Mouse (Mus musculus) urinary bladder, postnatal 10 days (tissue): ENCODE data around the gene Robo1.

Experiments used
- DNase-seq: peaks from one replicate; pipeline ENCODE4 v3.0.0; 2022; ENCODE audit warnings: low spot score

Gene Robo1

DNA sequence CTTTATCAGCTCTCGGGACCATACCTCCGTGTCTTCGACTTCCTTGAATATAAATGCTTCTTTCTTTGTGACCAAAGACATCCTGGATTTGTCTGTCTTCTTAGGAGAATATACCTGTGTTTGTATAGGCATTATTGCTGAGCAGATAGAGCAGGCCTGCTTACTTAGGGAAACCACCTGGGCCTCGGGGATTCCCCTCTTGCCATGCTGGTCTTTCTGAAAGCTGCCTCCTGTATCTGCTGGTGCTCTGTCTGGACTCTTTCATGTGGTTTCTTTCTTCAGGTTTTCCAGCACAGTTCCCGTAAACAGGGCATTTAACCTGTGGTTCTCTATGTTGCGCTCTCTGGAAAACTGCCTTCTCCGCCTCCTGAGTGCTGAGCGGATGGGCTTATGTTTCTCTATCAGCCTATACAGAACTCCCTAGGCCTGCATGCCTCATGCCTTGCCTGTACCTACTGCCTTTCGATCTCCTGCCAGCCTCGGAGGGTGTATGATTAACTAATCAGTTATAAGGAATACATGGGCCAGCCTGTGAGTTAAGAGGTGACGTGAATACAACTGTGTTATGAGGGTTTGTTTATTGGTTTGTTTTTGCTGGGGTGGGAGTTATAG, 370.9 kb downstream of the Robo1 start:
- no peak for DNase-seq

DNA sequence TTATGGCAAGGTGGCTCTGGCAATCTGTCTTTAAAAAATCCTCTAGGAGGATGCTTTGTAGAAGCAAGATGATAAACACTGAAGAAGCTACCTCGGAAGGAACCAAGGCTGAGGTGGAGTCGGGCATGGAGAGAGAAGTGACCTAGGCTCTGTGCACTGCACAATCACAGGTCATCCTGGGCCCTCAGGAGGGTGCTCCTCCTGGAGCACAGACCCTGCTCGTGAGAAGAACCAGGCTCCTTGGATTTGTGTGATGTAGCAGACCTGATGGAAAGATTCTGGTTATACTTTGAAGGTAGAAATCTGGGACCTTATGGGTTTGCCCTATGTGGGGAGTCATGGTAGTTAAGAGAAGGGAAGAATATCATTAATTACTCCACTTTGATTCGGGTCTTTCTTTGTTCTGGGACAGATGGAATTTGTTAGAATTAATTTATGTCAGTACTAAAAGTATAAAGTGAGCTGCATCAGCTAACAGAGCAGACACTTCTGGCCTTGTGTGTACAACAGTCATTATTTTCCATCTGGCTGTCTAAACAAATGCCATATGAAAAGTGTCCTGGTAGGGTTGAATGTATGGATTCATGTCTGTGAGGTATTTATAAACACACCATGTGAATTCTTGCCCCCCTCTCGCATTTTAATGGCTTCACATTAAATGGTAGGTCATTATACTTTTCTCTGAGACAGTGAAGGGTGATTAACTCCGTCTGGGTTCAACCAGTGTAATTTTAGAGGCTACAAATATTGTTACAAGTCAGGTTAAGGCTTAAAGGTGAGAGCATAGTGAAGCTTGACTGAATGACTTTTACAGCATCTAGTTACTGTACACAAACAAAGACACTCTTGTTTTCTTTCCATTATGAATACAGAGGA, 377.7 kb downstream of the Robo1 start:
- no peak for DNase-seq

DNA sequence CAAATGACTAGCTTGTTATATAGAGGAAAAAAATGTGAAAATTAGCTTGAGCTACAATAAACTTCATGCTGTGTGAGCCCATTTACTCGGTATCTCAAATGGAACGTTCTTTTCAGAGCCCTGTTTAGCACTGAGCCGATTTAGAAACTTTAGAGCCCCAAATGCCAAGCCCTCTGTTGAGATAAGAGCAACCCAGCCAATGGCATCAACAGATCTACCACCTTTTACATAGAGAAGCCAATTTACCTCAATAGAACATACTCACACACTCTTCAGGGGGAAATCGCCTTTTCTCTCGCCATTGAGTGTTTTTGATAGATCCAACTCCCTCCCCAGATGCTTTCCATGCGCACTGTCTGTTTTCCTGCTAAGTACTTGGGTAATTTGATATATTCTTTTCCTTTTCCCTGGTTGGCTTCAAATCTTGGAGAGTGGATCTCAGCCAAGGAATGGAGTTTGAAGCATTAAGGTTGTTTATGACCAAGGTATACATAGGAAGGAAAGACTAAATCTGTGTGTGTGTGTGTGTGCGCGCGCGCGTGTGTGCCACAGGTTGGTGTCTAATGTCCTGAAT, 378.5 kb downstream of the Robo1 start:
- no peak for DNase-seq

DNA sequence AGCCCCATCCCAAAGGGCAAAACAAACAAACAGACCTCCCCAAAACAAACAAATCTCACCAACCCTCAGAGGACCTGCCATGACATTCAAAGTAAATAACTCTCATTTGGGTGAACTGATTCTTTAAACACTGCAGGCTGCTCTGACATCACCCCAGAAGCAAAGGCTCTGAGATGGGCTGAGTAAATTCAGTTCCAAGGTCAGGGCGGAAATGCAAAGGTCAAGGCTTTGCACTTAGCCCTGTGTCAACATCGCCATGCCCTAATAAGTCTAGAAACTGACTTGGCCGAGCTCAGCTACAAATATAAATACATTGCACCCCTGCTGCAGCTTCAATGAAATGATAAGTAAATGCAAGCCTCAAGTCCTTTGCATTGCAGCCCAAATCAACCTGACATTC, 379.5 kb downstream of the Robo1 start:
- DNase-seq = no peak

DNA sequence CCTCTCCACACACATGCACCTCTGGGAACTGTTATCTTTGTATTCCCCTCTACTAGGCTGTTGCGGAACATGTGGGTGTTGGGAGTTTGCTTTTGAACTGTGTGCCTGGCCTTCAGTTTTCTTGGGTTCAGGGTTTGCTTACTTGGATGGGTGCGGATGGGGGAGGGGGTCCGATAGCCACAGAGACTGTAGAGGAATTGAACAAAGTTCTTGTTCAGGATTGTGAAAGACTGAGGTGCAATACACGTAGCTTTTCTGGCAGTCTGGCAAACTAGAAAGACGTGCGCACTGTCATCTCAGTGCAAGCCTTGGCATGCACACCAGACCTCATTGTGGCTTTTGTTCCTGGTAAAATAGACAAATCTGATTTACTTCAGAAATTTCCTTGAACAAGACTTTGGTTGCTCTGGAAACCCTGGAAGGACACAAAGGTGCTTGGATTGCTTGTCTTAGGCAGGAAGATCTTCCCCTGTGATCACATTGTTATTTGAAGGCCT, 380.1 kb downstream of the Robo1 start:
- DNase-seq = no peak

DNA sequence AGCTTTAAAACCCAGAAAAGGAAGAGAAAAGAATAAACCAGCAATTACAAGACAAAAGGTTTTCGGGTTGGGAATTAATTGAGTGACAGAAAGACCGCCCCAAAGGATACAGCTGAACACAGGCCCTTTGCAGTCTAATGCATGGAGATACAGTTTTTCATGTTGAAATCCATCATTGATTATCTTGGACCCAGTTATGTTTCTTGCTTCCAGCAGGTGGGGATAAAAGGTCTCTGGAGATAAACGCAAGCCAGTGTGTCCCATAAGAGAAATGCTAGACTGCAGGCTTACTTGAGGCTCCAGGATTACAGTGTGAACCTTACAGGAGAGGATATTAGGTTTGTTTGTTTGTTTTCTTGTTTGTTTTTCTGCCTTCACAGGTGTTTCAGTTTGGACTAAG, 383.8 kb downstream of the Robo1 start:
- no peak for DNase-seq

DNA sequence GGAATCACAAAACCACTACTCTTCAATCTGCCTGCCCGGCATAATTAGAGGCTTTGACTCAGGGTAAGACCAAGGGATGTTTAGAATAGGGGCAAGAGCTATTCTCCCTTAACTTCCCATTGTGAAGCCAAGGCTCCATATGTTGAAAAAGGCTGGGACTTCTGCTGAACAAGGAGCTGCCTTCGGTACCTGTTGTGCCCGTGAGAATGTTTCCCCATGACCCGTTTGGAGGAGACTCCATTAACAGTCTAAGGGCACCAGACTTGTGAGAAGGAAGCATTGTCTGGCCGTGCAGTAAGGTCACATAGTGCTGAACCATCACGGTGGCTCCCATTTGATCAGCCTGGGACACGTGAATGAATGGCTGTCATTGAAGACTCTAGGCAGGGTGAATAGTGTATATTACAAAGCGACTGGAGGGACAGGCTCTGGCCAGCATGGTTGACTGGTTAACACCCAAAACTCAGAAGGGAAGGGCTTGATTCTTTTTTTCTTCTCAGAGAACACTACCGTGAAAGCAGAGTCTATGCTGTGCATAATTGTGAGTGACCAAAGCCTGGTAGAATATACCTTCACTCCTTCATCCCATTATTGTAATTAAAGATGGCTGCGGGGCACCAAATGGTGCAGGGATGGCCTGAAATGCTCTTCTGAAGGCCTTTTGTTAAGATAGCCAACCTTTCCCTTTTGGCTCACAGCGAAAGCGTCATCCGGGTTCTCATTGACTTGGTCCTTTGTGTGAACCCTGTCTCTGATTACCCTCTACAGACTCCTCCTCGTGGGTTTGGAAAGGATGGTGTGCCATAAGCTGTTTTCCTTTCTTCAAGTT, 385.6 kb downstream of the Robo1 start:
- DNase-seq = no peak

DNA sequence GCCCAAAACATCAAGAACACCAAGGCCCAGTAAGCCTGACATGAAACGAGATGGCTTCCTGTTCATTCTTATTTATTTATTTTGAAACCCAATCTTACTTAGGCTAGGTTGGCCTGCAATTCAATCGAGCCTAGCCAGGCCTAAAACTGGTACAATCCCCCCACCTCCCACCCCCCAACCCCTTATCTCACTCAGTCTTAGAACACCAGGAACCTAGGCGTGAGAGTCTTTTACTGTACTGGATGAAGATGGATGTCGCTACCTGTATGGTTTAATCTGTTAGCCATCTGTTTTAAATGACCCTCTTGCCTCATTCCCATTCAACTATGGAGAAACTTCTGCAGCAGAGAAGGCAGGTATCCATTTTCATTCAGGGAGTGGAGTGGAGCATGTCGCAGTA, 386.7 kb downstream of the Robo1 start:
- no peak for DNase-seq

DNA sequence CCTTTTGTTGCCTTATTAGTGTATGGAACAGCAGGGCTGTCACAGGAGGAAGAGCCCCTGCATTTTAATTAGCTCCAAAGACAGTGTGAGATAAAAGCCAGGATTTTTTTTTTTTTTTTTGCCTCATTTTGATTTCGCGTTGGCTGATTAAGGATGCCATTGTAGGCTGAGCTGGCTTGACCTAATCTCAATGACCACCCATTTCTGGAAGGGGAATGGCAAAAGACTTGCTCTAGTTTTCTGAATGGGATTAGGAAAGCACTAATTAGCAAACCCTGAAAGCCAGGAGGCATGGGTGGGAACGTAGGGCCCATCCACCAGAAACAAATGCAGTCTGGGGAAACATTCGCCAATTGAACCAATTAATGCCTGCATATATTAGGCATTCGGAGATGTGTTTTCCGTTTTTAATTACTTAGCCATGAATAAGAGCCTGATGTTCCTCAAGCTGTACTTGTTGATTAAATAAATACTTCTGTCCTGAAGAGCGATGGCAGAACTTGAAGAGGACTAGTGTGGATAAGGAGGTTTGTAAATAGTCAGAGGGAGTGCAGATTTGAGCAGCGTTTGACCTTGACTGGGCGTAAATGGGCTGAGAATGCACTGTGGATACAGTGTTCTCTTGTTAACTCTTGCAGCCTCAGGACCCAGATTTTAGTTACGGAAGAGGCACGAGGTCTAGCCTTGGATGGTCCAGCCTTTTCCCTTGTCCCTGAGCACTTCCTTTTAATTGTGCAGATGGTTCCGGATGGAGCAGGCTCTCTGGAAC, 391.3 kb downstream of the Robo1 start:
- DNase-seq = no peak

DNA sequence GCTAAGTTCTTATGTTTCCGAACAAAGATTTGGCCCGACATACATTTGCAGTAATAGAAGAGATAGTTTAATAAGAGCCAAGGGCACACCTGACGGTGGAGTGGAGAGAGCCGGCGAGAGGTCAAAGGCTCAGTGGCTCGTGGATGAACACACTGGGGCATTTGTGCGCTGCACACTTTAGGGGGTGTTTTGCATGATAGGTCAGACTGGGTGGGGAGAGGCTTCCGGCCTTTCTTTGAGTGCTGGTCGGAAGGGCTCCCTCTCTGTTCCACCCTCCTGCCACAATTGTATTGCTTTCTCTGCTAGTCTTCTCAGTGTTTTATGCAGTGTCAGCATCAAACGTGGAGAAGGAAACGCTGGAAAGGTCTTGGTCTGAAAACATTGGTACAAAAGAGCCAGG, 392.2 kb downstream of the Robo1 start:
- no peak for DNase-seq

DNA sequence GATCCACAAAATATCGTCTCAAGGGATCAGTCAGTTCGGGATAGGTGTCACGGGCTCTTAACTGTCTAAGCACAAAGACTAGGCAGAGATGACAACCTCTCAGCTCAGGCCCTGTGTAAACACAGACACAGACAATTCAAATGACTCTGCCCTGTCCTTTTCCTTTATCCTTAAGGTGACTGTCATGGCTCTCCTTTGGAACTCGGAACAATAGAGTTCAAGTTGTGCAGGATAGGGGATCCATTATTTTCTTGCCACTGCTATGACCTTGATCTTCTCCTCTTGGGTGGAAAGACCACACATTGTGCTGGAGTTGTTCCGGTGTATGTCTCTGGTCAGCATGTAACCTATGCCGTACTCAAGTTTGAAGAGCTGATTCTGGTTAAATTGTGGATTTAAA, 395.4 kb downstream of the Robo1 start:
- DNase-seq = no peak

DNA sequence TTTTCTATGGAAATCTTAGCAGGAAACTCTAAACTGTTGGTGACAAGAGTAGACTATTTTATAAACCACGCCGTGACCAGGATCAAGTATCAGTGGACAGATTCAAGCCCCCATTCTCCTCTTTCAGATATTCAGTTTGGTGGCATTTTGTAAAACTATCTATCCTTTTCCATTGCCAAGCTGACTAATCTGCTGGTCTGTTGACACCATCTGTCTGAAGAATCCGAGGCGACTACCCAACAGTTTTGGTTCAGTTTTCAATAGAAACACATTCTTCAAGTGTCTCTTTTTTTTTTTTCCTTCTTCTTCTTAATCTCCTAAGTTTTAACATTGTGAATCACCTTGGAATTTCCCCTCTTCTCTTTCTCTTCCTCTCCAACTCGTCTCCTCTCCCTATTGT, 397.7 kb downstream of the Robo1 start:
- DNase-seq = no peak

DNA sequence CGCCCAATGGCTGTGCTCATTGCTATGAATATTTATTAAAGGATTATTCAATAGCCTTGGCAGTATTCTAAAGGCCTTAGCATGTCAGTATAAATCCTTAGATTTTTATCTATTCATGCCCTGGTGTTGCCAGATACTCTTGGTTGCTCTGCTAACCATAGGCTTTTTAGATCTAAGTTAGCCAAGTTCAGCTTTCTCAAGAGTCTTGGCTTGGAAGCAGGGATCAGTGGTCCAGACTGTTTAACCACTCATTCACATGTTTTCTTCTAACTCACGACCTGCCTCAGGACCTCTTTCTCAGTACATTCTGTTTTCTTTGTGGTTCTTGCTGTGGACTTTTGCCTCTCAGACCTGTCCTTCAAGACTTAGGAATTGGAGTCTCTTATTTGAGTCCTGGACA, 400.4 kb downstream of the Robo1 start:
- DNase-seq = no peak

DNA sequence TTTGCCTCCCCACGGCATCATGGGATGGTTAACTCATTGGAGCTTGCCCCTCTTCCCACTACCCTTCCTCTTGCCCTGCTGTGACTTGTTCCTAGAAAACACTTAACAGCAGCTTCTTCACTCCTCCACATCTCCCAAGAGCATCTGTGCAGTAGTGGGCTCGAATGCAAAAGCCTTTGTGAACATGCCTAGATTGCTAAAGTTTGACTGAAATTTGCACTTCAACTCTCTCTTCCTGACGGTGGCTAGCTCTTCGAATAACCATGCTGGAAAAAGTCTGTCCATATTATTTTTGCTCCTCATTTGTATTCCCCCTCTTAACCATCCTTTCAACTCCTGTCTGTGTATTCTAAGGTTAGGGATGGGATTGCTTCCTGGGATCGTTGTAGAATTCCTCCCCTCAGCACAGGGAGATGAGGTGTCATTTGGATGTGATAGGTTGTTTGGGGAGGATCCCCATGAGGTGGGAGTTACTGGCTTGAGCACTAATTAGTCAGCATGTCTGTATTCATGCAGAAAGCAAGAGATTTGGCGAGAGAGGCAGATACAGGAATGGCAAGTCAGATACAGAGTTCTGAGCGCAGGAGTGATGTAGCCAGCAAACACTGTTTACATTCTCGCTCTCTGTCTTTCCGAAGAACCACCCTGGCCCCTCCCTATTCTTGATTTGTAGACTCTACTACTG, 409.2 kb downstream of the Robo1 start:
- DNase-seq = no peak

DNA sequence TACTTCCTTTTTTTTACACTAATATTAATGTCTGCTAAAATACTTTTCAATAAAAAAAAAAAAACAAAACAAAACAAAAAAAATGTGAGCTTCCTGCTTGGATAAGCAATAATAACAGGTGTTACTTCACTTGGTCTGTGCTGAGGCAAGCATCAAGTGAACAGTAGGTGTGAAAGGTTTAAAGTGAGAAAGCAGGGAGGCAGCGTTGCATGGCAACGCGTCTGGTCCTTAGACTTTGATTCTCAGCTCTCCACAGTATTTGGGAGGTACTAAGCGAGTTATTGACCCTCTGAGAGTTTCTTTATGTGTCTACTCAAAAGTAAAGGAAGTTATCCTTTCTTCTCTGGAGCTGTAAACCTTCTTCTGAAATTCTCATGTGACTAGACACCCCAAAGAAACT, 411.0 kb downstream of the Robo1 start:
- no peak for DNase-seq

DNA sequence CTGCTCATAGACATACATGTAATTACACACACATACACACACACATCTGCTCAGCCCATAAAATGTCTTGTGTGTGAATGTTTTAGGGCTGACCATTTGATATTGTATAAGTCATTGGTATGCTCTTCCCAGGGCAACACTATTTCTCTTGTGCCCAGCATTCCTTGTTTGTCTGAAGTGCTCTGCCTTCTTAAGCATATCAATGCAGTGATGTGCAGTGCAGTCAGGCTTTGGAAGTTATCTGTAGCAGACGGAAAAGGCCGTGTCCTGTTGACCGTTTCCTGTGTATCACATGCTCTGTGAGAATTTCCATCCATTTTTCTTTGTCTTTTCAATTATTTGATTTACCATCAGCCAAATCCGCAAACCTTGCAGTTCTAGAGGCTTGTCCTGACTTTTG, 412.9 kb downstream of the Robo1 start:
- no peak for DNase-seq

DNA sequence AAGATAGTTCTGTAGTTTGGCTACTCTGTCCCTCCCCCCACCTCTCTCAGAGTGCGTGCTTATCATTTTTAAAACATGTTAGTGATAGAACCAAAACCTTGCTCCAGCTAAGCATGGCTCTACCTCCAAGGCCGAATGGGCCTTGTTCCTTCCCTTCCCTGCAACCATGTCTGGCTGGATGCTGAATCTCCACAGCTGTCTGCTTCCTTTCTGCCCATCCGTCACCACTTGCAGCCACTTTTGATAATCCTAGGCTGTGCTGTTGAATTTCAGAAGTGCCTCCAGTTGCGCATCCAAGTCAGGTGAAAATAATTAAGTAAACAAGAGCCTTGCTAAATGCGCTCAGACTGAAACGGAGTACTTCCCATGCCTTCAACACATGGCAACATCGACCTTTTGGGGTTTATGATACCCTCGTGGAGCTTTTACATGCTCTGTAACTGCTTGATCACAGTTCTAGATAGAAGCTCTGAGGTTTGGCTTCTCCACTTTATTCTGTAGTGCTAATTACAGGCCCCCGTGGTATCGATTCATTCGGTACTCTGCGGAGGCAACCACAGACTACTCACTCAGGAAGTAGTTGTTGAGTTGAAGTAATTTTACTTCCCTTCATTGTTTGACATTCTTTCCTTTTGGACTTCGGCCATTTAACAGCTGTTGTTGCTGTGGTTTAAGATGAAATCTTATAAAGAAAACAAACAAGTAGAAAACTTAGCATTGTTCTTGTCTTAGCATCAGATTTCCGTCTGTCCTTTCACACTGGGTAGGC, 413.8 kb downstream of the Robo1 start:
- no peak for DNase-seq

DNA sequence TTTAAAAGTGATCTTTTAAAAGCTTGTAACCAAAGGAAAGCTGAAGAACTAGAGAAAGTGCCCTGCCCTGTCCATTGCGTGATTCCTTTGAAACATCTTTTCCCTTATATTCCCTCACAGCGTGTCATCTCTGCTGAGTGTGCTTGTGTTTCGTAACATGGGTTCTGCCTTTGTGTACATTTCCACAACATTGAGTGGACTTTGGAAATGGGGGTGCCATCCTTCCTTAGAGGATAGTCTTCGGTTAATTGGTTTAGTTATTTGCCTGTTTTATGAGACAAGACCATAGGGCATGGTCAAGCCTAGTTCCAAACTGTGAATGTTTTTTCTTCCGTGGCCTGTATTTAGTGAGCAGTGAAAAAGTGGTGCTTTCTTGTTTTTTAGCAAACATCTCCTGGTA, 426.1 kb downstream of the Robo1 start:
- no peak for DNase-seq

DNA sequence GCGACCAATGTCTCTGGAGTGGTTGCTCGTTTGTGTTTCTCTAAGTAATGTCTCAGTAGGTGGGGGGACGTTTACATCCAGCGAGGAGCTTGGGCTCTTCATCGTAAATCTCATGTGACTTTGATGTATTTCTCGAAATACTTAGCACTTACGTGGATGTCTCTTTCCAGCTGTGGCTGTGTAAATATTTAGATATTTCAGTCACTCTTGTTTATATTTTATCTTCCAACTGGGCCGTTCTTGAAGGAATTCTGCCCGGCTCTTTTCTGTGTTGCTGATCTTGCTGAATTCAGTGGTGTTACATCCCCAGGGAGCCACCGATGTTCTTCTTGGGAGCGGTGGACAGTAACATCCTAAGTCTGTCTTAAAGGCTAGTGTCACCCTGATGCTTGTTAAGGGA, 427.1 kb downstream of the Robo1 start:
- DNase-seq = no peak

DNA sequence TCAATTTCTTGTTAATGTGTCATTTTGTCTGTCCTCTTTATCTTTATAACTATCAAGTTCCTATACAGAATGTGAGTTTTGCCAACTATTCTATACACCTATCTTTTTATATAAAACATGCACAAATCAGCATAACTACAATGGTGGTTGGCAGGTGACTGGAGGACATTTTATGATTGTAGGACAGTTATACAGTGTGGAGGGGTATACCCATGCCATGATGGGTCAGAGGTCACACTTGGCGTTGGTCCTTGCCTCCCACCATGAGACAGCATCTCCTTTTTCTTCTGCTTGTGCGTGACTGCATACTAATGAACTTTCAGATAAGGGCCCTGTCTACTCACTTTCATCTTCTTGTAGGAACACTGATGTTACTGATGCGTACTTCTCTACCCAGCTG, 427.5 kb downstream of the Robo1 start:
- no peak for DNase-seq
